Mouse (Mus musculus) brain, embryonic 14.5 days (tissue): ENCODE results near the gene Ngdn.

ENCODE experiments used
- CTCF ChIP-seq: fragments of 200-500 bp; IDR thresholded peaks from 2 replicates; pipeline ENCODE4 v1.5.1; 2012; ENCODE audit warnings: inconsistent platforms, mild to moderate bottlenecking, moderate library complexity, borderline replicate concordance; ENCODE audit not compliant: insufficient read depth, insufficient read length; ENCODE audit errors: extremely low read depth
- POLR2A ChIP-seq: fragments of 200-500 bp; IDR thresholded peaks from 2 replicates; pipeline ENCODE4 v1.6.1; 2012; ENCODE audit warnings: mild to moderate bottlenecking, inconsistent platforms, borderline replicate concordance; ENCODE audit not compliant: poor library complexity, insufficient read depth, insufficient read length, severe bottlenecking; ENCODE audit errors: extremely low read depth

GRCm38 (mm10) chr14:55027251-55027650 lies 12.0 kb downstream of the Ngdn start:
- TF ChIP-seq POLR2A (no peak), CTCF (no peak)
